Mouse (Mus musculus): Measurements from ENCODE around the gene Gm13090.

The Gm13090 gene

GRCm38 (mm10) chr4:151108028-151108771, 18.8 kb downstream of the Gm13090 start:
- Histone ChIP-seq H3K27me3 (ENCODE audit: control insufficient read depth, insufficient read depth, low read length, poor library complexity, severe bottlenecking) (no peaks in the 10 kb centered on the region), H3K36me3 (ENCODE audit: control insufficient read depth, insufficient read depth, low read length, poor library complexity, severe bottlenecking) (no peaks in the 10 kb centered on the region)
- DNase-seq (ENCODE audit: low read depth, low spot score), result peak; percentile 80

DNA sequence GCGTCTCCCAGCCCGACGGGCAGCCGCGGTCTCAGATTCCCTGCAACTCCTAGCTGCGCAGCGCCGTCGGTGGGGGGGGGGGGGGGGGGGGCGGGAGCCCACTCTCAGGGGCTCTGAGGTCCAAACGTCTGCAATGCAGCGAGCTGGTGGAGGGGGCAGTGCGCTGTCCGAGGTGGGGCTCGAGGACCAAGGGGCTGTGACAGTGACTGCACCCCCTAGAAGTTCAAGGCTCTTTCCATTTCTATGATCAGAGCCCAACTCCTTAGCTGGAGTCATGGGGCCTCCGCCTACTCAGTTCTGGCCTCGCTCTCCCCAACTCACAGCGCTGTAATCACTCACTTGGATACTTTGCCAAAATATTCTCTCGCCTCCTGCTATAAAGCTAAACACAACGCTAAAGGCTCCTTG, 19.5 kb downstream of the Gm13090 start:
- no peaks in the 10 kb centered on the region for H3K36me3 ChIP-seq (ENCODE audit: control insufficient read depth, insufficient read depth, low read length, poor library complexity, severe bottlenecking)
- no peak for DNase-seq (ENCODE audit: low read depth, low spot score)
- H3K27me3 ChIP-seq (ENCODE audit: control insufficient read depth, insufficient read depth, low read length, poor library complexity, severe bottlenecking), result no peaks in the 10 kb centered on the region

DNA sequence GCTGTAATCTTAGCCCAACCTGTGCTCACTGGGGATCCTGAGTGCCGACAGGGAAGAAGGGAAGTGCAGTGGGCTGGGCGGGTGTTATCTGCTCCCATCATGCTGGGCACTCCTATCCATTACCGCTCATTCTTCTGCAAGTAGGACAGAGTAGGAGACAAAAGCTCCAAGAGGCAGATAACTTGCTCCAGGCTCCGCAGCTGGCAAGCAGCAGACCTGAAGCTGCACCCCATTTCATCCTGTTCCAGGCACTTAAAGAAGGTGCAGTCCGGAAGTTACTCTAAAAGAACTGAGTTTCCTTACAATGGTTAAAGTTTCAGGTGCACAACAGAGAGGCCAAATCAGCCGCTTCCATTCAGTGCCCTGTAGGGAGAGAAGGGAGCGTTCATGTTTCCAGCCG, 21.9 kb downstream of the Gm13090 start:
- Histone ChIP-seq H3K27me3 (ENCODE audit: control insufficient read depth, insufficient read depth, low read length, poor library complexity, severe bottlenecking) (no peaks in the 10 kb centered on the region), H3K36me3 (ENCODE audit: control insufficient read depth, insufficient read depth, low read length, poor library complexity, severe bottlenecking) (no peaks in the 10 kb centered on the region)
- no peak for DNase-seq (ENCODE audit: low read depth, low spot score)

- Histone ChIP-seq H3K36me3 (ENCODE audit: control insufficient read depth, insufficient read depth, low read length, poor library complexity, severe bottlenecking) (no peaks in the 10 kb centered on the region), H3K27me3 (ENCODE audit: control insufficient read depth, insufficient read depth, low read length, poor library complexity, severe bottlenecking) (no peaks in the 10 kb centered on the region)
- no peak for DNase-seq (ENCODE audit: low read depth, low spot score)
Observed at GRCm38 (mm10) chr4:151114574-151114973, 25.2 kb downstream of the Gm13090 start.

DNA sequence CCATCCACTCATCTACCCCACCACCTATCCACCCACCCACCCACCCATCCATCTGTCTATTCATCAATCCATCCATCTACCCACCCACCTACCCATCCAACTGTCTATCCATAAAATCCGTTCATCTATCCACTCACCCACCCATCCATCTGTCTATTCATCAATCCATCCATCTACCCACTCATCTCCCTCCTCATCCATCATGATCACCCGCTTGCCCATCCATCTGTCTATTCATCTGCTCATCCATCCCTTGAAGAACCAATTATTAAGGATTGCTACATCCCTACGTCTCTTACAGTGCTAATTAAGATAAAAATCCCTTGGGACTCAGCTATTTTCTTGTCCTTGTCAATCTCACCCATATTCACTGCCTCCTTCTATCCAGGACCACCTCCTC, 29.5 kb downstream of the Gm13090 start:
- Histone ChIP-seq H3K36me3 (ENCODE audit: control insufficient read depth, insufficient read depth, low read length, poor library complexity, severe bottlenecking) (no peaks in the 10 kb centered on the region), H3K27me3 (ENCODE audit: control insufficient read depth, insufficient read depth, low read length, poor library complexity, severe bottlenecking) (no peaks in the 10 kb centered on the region)
- no peak for DNase-seq (ENCODE audit: low read depth, low spot score)

DNA sequence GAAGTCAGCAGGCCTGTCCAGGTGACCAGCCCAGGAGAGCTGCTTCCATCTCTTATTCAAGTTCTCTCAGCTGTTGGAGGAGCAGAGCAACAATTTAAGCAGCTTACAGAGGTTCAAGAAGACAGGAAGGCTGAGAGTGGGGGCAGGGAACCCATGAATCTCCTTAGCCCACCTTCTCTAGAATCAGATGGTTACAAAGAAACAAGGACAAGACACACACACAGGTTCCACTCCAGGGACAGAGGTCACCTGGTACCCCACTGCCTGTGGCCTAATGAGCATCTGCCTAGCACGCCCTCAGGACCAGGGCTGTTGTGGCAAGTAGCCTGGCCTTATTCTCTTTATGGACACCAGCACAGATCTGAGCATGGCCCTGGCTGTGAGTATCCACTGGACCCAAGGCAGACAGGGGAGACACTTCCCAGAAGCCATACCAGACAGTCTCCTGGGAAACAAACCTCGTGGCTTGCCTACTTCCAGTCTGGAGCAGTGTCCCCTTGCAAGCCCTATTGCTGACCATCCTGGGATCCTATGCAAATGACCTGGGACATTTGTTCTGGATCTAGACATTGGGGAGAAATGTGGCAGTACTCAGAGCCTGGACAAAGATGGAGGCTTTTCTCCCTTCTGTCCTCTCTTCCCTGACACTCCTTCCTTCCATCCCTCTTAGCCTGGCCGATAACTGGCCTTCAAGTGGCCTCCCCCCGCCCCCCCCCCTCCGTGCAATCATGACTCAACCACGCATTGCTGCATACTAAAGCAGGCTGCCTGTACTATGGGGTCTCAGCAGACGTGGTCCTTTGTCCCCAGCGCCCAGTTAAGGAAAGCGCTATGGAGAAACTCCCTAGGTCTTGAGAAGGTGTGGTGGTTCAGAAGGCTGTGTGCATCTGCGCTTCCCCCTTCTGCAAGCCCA, 38.5 kb downstream of the Gm13090 start:
- no peak for DNase-seq (ENCODE audit: low read depth, low spot score)
- Histone ChIP-seq H3K36me3 (ENCODE audit: control insufficient read depth, insufficient read depth, low read length, poor library complexity, severe bottlenecking) (no peaks in the 10 kb centered on the region), H3K27me3 (ENCODE audit: control insufficient read depth, insufficient read depth, low read length, poor library complexity, severe bottlenecking) (no peaks in the 10 kb centered on the region; the same call in 1 of the 2 replicates)

DNA sequence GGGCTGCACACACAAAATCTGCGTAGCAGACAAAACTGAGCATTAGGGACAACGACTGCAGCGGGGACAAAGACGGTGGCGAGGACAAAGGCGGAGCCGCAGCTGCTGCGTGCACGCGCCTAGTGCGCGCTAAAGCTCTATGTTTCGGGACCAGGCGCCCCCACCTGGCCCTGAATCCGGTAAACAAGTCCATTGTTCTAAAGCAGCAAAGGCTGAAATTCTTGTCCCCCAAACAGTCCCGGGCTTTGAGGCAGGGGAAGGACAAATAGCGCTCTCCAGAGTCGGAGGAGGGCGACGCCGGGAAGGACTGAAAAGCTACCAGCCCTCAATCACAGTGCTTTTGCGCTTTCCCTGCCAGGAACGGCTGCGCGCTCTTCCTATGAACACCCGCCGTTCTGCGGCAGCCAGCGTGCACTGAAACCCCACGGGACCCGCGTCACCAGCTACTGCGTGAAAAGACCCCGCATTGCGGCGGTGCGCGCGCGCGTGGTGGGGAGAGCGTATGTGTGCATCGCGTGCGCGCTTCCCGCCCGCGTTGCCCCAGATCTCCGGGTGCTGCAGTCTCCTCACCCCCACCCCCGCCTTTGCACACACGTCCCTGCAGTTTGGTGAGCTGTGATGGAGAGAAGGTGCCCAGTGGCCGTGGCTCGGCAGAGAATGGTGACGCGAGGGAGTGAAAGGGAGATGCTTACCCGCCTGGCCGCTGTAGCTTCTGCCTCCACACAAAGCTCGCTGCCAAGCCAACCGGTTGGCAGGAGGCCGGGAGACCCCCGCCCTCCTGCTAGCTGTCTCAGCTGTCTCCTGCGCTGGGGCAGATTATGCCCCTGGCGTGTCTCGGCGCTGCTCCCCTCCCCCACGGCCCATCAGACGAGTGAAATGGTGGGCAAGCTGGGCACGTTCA, 39.5 kb downstream of the Gm13090 start:
- Histone ChIP-seq H3K27me3 (ENCODE audit: control insufficient read depth, insufficient read depth, low read length, poor library complexity, severe bottlenecking) (no peaks in the 10 kb centered on the region; the same call in 1 of the 2 replicates), H3K36me3 (ENCODE audit: control insufficient read depth, insufficient read depth, low read length, poor library complexity, severe bottlenecking) (no peaks in the 10 kb centered on the region)
- no peak for DNase-seq (ENCODE audit: low read depth, low spot score)

GRCm38 (mm10) chr4:151129725-151130557, 40.6 kb downstream of the Gm13090 start:
- H3K27me3 ChIP-seq (ENCODE audit: control insufficient read depth, insufficient read depth, low read length, poor library complexity, severe bottlenecking), result no peaks in the 10 kb centered on the region; the same call in 1 of the 2 replicates
- DNase-seq (ENCODE audit: low read depth, low spot score), result no peak

DNA sequence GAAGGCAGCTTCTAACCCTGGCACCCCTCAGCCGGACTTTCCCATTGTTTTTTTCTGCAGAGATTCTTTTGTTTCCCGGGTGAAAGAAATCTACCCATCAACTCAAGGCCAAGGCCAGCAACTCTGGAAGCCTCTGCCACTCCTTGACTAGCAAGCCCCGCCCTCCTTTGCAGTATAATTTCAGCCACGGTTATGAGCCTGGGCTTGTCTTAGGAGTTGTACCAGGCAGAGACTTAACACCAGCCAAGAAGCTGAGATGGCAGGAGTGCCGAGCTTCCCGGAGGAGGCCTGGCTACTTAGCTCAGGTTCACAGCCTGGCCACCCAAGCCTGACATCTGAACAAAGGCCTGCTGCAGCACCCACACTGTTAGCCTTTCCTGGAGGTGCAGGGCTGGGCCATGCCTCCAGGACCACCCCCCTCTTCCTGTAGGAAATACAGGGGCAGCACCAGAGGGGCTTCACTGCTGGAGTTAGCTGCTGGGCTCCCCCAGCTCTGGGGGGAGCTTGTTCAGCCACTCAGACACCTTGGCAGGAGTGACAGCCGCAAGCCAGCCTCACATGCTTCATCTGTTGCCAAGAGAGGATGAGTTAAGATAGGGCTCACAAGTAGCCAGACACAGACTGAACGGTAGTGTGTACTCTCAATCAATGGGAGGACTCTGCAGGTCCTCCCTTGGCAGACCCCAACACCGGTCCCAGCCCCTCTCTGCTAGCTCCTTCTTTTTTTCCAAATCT, 41.6 kb downstream of the Gm13090 start:
- H3K36me3 ChIP-seq (ENCODE audit: control insufficient read depth, insufficient read depth, low read length, poor library complexity, severe bottlenecking), result no peaks in the 10 kb centered on the region
- DNase-seq (ENCODE audit: low read depth, low spot score), result no peak
- no peaks in the 10 kb centered on the region; the same call in 1 of the 2 replicates for H3K27me3 ChIP-seq (ENCODE audit: control insufficient read depth, insufficient read depth, low read length, poor library complexity, severe bottlenecking)

More at GRCm38 (mm10) chr4:151129725-151130557, 40.6 kb downstream of the Gm13090 start:
- no peaks in the 10 kb centered on the region for H3K36me3 ChIP-seq (ENCODE audit: control insufficient read depth, insufficient read depth, low read length, poor library complexity, severe bottlenecking)

DNA sequence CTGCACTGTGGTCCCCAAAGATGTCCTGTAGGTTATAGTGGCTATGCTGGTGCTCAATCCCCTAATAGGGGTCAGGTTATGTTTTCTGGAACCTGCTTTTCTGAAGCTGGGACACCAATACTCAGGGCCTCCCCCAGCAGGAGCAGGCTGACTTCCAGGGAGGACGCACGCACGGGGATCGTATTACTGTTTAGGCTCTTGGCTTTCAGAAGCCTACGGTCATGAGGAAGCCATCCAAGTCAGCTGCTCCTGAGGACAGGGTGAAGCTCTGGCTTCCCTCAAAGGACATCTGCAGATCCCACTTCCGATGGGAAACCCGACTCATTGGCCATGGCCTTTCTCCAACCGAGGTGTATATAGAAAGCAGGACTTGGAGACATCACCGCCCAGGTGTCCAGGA, 43.1 kb downstream of the Gm13090 start:
- DNase-seq (ENCODE audit: low read depth, low spot score), result no peak
- Histone ChIP-seq H3K27me3 (ENCODE audit: control insufficient read depth, insufficient read depth, low read length, poor library complexity, severe bottlenecking) (no peaks in the 10 kb centered on the region; the same call in 1 of the 2 replicates), H3K36me3 (ENCODE audit: control insufficient read depth, insufficient read depth, low read length, poor library complexity, severe bottlenecking) (no peaks in the 10 kb centered on the region)

- DNase-seq (ENCODE audit: low read depth, low spot score), result no peak
- H3K36me3 ChIP-seq (ENCODE audit: control insufficient read depth, insufficient read depth, low read length, poor library complexity, severe bottlenecking), result no peaks in the 10 kb centered on the region
Observed at GRCm38 (mm10) chr4:151133760-151134159, 44.4 kb downstream of the Gm13090 start.

GRCm38 (mm10) chr4:151135491-151135890, 46.1 kb downstream of the Gm13090 start:
- DNase-seq (ENCODE audit: low read depth, low spot score), result no peak
- Histone ChIP-seq H3K27me3 (ENCODE audit: control insufficient read depth, insufficient read depth, low read length, poor library complexity, severe bottlenecking) (no peaks in the 10 kb centered on the region), H3K36me3 (ENCODE audit: control insufficient read depth, insufficient read depth, low read length, poor library complexity, severe bottlenecking) (no peaks in the 10 kb centered on the region)

More at GRCm38 (mm10) chr4:151133760-151134159, 44.4 kb downstream of the Gm13090 start:
- H3K27me3 ChIP-seq (ENCODE audit: control insufficient read depth, insufficient read depth, low read length, poor library complexity, severe bottlenecking), result no peaks in the 10 kb centered on the region

DNA sequence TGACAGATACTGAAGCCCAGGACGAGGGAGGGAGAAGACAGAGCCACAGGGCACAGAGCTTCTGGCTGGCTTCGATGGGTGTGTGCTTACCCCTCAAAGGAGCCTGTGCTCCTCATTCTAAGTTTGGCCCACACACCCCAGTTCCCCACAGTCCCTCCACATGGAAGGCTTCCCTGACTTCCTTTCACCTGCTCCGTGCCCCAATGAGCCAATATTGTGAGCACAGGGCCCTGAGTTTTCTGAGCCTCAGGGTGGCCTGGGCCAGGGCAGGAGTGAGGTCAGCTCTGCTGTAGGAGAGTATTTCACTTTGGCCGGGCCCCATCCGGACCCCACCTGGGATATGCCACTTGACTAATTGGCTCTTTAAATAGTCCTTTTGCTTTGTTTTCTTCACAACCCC, 48.3 kb downstream of the Gm13090 start:
- H3K36me3 ChIP-seq (ENCODE audit: control insufficient read depth, insufficient read depth, low read length, poor library complexity, severe bottlenecking), result no peaks in the 10 kb centered on the region
- DNase-seq (ENCODE audit: low read depth, low spot score), result no peak
- no peaks in the 10 kb centered on the region for H3K27me3 ChIP-seq (ENCODE audit: control insufficient read depth, insufficient read depth, low read length, poor library complexity, severe bottlenecking)

Measured in splenic B cell, adult 2 months (primary cell).